Mouse (Mus musculus): ENCODE results near the gene Clec2d. TPM values are rescaled to one million over a fixed set of nuclear protein-coding genes. Genes with fewer than 3 reads are reported as not detected.

The Clec2d gene
- polyA plus RNA-seq, 1 experiment = not detected

- Histone ChIP-seq H3K27me3 (ENCODE audit: control insufficient read depth, insufficient read depth, low read length, poor library complexity, severe bottlenecking) (no peaks in the 10 kb centered on the region), H3K4me1 (ENCODE audit: control insufficient read depth, insufficient read depth, low read length) (no peaks in the 10 kb centered on the region), H3K36me3 (ENCODE audit: control insufficient read depth, insufficient read depth, low read length, poor library complexity, severe bottlenecking) (no peaks in the 10 kb centered on the region), H3K27ac (ENCODE audit: insufficient read depth, low read length) (no peak overlapping the region), H3K4me3 (ENCODE audit: low read depth, low read length) (no peak overlapping the region), H3K9ac (ENCODE audit: low read depth, poor library complexity, severe bottlenecking) (no peak overlapping the region), H3K9me3 (replicated peaks; ENCODE audit: control insufficient read depth, insufficient read depth, low read length, poor library complexity, severe bottlenecking) (peaks cover 4% of the 10 kb centered on the region; the same call in 1 of the 2 replicates)
- TF ChIP-seq CTCF (IDR thresholded peaks at IDR 0.05; ENCODE audit: low read depth, low read length) = no peak
- no peak for TF ChIP-seq POLR2A (IDR thresholded peaks at IDR 0.05; ENCODE audit: insufficient read depth, low read length)
- no peak for TF ChIP-seq EP300 (IDR thresholded peaks at IDR 0.05; ENCODE audit: insufficient read depth, low read depth, low read length)
Measured at GRCm38 (mm10) chr6:129216721-129217230, 36.4 kb downstream of the Clec2d start.

GRCm38 (mm10) chr6:129218191-129218696, 37.8 kb downstream of the Clec2d start:
- H3K4me3 ChIP-seq (ENCODE audit: low read depth, low read length) = no peak overlapping the region
- no peaks in the 10 kb centered on the region for H3K9me3 ChIP-seq (replicated peaks; ENCODE audit: control insufficient read depth, insufficient read depth, low read length, poor library complexity, severe bottlenecking)
- H3K27me3 ChIP-seq (ENCODE audit: control insufficient read depth, insufficient read depth, low read length, poor library complexity, severe bottlenecking) = no peaks in the 10 kb centered on the region
- no peaks in the 10 kb centered on the region for H3K4me1 ChIP-seq (ENCODE audit: control insufficient read depth, insufficient read depth, low read length)
- no peaks in the 10 kb centered on the region for H3K36me3 ChIP-seq (ENCODE audit: control insufficient read depth, insufficient read depth, low read length, poor library complexity, severe bottlenecking)
- no peak overlapping the region for H3K27ac ChIP-seq (ENCODE audit: insufficient read depth, low read length)
- no peak overlapping the region for H3K9ac ChIP-seq (ENCODE audit: low read depth, poor library complexity, severe bottlenecking)
- TF ChIP-seq CTCF (IDR thresholded peaks at IDR 0.05; ENCODE audit: low read depth, low read length) = no peak
- TF ChIP-seq POLR2A (IDR thresholded peaks at IDR 0.05; ENCODE audit: insufficient read depth, low read length) = no peak
- TF ChIP-seq EP300 (IDR thresholded peaks at IDR 0.05; ENCODE audit: insufficient read depth, low read depth, low read length) = no peak

- H3K9ac ChIP-seq (ENCODE audit: low read depth, poor library complexity, severe bottlenecking) = no peak overlapping the region
- no peaks in the 10 kb centered on the region for H3K36me3 ChIP-seq (ENCODE audit: control insufficient read depth, insufficient read depth, low read length, poor library complexity, severe bottlenecking)
- no peaks in the 10 kb centered on the region for H3K4me1 ChIP-seq (ENCODE audit: control insufficient read depth, insufficient read depth, low read length)
- H3K27ac ChIP-seq (ENCODE audit: insufficient read depth, low read length) = no peak overlapping the region
- no peak overlapping the region for H3K4me3 ChIP-seq (ENCODE audit: low read depth, low read length)
- TF ChIP-seq CTCF (IDR thresholded peaks at IDR 0.05; ENCODE audit: low read depth, low read length) (no peak), POLR2A (IDR thresholded peaks at IDR 0.05; ENCODE audit: insufficient read depth, low read length) (no peak), EP300 (IDR thresholded peaks at IDR 0.05; ENCODE audit: insufficient read depth, low read depth, low read length) (no peak)
- H3K27me3 ChIP-seq (ENCODE audit: control insufficient read depth, insufficient read depth, low read length, poor library complexity, severe bottlenecking) = no peaks in the 10 kb centered on the region
- no peaks in the 10 kb centered on the region; the same call in 1 of the 2 replicates for H3K9me3 ChIP-seq (replicated peaks; ENCODE audit: control insufficient read depth, insufficient read depth, low read length, poor library complexity, severe bottlenecking)
Measured at GRCm38 (mm10) chr6:129219897-129220517, 39.6 kb downstream of the Clec2d start.

- Histone ChIP-seq H3K27me3 (ENCODE audit: control insufficient read depth, insufficient read depth, low read length, poor library complexity, severe bottlenecking) (no peaks in the 10 kb centered on the region), H3K9ac (ENCODE audit: low read depth, poor library complexity, severe bottlenecking) (no peak overlapping the region)
Measured at GRCm38 (mm10) chr6:129221053-129221452, 40.6 kb downstream of the Clec2d start.

GRCm38 (mm10) chr6:129222188-129222800, 41.9 kb downstream of the Clec2d start:
- Histone ChIP-seq H3K9ac (ENCODE audit: low read depth, poor library complexity, severe bottlenecking) (no peak overlapping the region), H3K27me3 (ENCODE audit: control insufficient read depth, insufficient read depth, low read length, poor library complexity, severe bottlenecking) (no peaks in the 10 kb centered on the region), H3K9me3 (replicated peaks; ENCODE audit: control insufficient read depth, insufficient read depth, low read length, poor library complexity, severe bottlenecking) (no peaks in the 10 kb centered on the region; the same call in 1 of the 2 replicates), H3K4me1 (ENCODE audit: control insufficient read depth, insufficient read depth, low read length) (no peaks in the 10 kb centered on the region), H3K4me3 (ENCODE audit: low read depth, low read length) (no peak overlapping the region), H3K36me3 (ENCODE audit: control insufficient read depth, insufficient read depth, low read length, poor library complexity, severe bottlenecking) (no peaks in the 10 kb centered on the region), H3K27ac (ENCODE audit: insufficient read depth, low read length) (no peak overlapping the region)
- TF ChIP-seq POLR2A (IDR thresholded peaks at IDR 0.05; ENCODE audit: insufficient read depth, low read length) (no peak), EP300 (IDR thresholded peaks at IDR 0.05; ENCODE audit: insufficient read depth, low read depth, low read length) (no peak), CTCF (IDR thresholded peaks at IDR 0.05; ENCODE audit: low read depth, low read length) (no peak)

More at GRCm38 (mm10) chr6:129221053-129221452, 40.6 kb downstream of the Clec2d start:
- no peak for TF ChIP-seq CTCF (IDR thresholded peaks at IDR 0.05; ENCODE audit: low read depth, low read length)
- no peak for TF ChIP-seq EP300 (IDR thresholded peaks at IDR 0.05; ENCODE audit: insufficient read depth, low read depth, low read length)
- no peak for TF ChIP-seq POLR2A (IDR thresholded peaks at IDR 0.05; ENCODE audit: insufficient read depth, low read length)
- no peak overlapping the region for H3K4me3 ChIP-seq (ENCODE audit: low read depth, low read length)
- H3K9me3 ChIP-seq (replicated peaks; ENCODE audit: control insufficient read depth, insufficient read depth, low read length, poor library complexity, severe bottlenecking) = no peaks in the 10 kb centered on the region; the same call in 1 of the 2 replicates
- no peak overlapping the region for H3K27ac ChIP-seq (ENCODE audit: insufficient read depth, low read length)
- H3K4me1 ChIP-seq (ENCODE audit: control insufficient read depth, insufficient read depth, low read length) = no peaks in the 10 kb centered on the region
- no peaks in the 10 kb centered on the region for H3K36me3 ChIP-seq (ENCODE audit: control insufficient read depth, insufficient read depth, low read length, poor library complexity, severe bottlenecking)

GRCm38 (mm10) chr6:129223611-129224010, 43.2 kb downstream of the Clec2d start:
- H3K36me3 ChIP-seq (ENCODE audit: control insufficient read depth, insufficient read depth, low read length, poor library complexity, severe bottlenecking) = no peaks in the 10 kb centered on the region
- H3K27me3 ChIP-seq (ENCODE audit: control insufficient read depth, insufficient read depth, low read length, poor library complexity, severe bottlenecking) = no peaks in the 10 kb centered on the region
- no peak overlapping the region for H3K9ac ChIP-seq (ENCODE audit: low read depth, poor library complexity, severe bottlenecking)
- no peaks in the 10 kb centered on the region for H3K4me1 ChIP-seq (ENCODE audit: control insufficient read depth, insufficient read depth, low read length)
- H3K4me3 ChIP-seq (ENCODE audit: low read depth, low read length) = no peak overlapping the region
- TF ChIP-seq EP300 (IDR thresholded peaks at IDR 0.05; ENCODE audit: insufficient read depth, low read depth, low read length) (no peak), POLR2A (IDR thresholded peaks at IDR 0.05; ENCODE audit: insufficient read depth, low read length) (no peak), CTCF (IDR thresholded peaks at IDR 0.05; ENCODE audit: low read depth, low read length) (no peak)
- no peak overlapping the region for H3K27ac ChIP-seq (ENCODE audit: insufficient read depth, low read length)
- H3K9me3 ChIP-seq (replicated peaks; ENCODE audit: control insufficient read depth, insufficient read depth, low read length, poor library complexity, severe bottlenecking) = no peaks in the 10 kb centered on the region; the same call in 1 of the 2 replicates

Measured in ES-Bruce4 (cell line).